Mouse (Mus musculus) embryonic facial prominence, embryonic 14.5 days (tissue): ENCODE results near the gene Spryd3. TPM values are rescaled to one million over a fixed set of nuclear protein-coding genes. Genes with fewer than 3 reads are reported as not detected.

Experiments used
- ATAC-seq: fragments of 200-750 bp; cut with Nextera tagmentation; 2 replicates; pipeline ENCODE4 v1.8.0; 2017; ENCODE audit warnings: low read depth, moderate number of reproducible peaks, moderate TSS enrichment
- DNase-seq: peaks from one replicate; pipeline ENCODE4 v3.0.0-alpha.2; 2015; ENCODE audit warnings: low spot score
- H3K27ac ChIP-seq: fragments of 300-500 bp; sonication (generic); replicated peaks from 2 replicates; pipeline ENCODE4 v1.5.1; 2014; ENCODE audit warnings: low read depth, mild to moderate bottlenecking, low read length, moderate library complexity
- H3K27me3 ChIP-seq: fragments of 300-500 bp; sonication (generic); replicated peaks from 2 replicates; pipeline ENCODE4 v1.6.1; 2014; ENCODE audit warnings: low read length; ENCODE audit not compliant: control insufficient read depth, insufficient read depth
- H3K36me3 ChIP-seq: fragments of 300-500 bp; sonication (generic); 2 replicates; pipeline ENCODE4 v1.6.1; 2014; ENCODE audit warnings: low read length, mixed read lengths; ENCODE audit not compliant: control insufficient read depth, insufficient read depth
- H3K4me1 ChIP-seq: fragments of 300-500 bp; sonication (generic); 2 replicates; pipeline ENCODE4 v1.6.1; 2014; ENCODE audit warnings: antibody characterized with exemption, low read length; ENCODE audit not compliant: control insufficient read depth, insufficient read depth
- H3K4me2 ChIP-seq: fragments of 300-500 bp; sonication (generic); 2 replicates; pipeline ENCODE4 v1.6.1; 2014; ENCODE audit warnings: low read depth, mild to moderate bottlenecking, low read length, moderate library complexity, mixed read lengths
- H3K4me3 ChIP-seq: fragments of 300-500 bp; sonication (generic); 2 replicates; pipeline ENCODE4 v1.5.1; 2014; ENCODE audit warnings: low read depth, mild to moderate bottlenecking, low read length
- H3K9ac ChIP-seq: fragments of 300-500 bp; sonication (generic); 2 replicates; pipeline ENCODE4 v1.6.1; 2014; ENCODE audit warnings: low read depth, mild to moderate bottlenecking, low read length, moderate library complexity, mixed read lengths
- H3K9me3 ChIP-seq: fragments of 300-500 bp; sonication (generic); 2 replicates; pipeline ENCODE4 v1.6.1; 2016; ENCODE audit warnings: low read length; ENCODE audit not compliant: control insufficient read depth
- WGBS: fragments of 180-500 bp; shearing (Covaris S2); extraction: QIAGEN DNeasy Blood & Tissue Kit; methylation state at CpG from one replicate; pipeline ENCODE4 v1.1.7; 2014; 5-methylcytosine and 5-hydroxymethylcytosine counted together
- polyA plus RNA-seq: library from polyadenylated mRNA; unstranded; fragments of >200 nt; fragmentation: Nextera tagmentation; extraction: Ambion mirVana; gene quantifications from 2 replicates; pipeline ENCODE4 v1.2.1, GENCODE M21; 2014

Gene Spryd3
- polyA plus RNA-seq, 1 experiment from 2014 or later = 19.2 TPM

DNA sequence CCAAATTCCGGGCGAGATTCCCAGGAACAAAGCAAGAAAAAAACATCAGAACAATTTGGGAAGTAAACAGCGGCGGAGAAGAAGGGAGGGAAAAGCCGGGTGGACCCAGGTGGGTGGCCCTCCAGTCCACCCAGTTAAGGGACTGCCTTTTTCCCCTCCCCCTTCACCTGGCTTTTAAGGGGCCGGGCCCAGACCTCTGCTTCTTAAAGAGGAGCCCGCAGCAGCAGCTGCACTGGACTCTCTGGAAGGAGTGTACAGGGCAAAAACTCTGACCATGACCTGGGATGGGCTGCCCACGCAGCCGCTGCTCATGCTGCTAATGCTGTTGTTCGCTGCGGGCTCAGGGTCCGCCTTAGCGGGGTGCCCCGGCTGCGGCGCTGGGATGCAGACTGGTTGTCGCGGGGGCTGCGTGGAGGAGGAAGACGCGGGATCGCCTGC, 8.3 kb upstream of the Spryd3 start, which contains the start of gene Igfbp6:
Gene Igfbp6 (plus strand): TSS at position 89 of the 438 bp plus-strand sequence.
- Histone ChIP-seq H3K4me1 (peaks cover 11% of the 10 kb centered on the region; the same call in 1 of the 2 replicates), H3K27me3 (peaks cover 32% of the 10 kb centered on the region), H3K9me3 (no peaks in the 10 kb centered on the region), H3K9ac (peak within 1 kb of the TSS; percentile 21; the same call in 1 of the 2 replicates), H3K36me3 (no peaks in the 10 kb centered on the region), H3K4me3 (peak within 1 kb of the TSS; percentile 28), H3K27ac (no peak within 1 kb of the TSS), H3K4me2 (peak within 1 kb of the TSS; percentile 48)
- ATAC-seq (no peak), DNase-seq (no peak)
- WGBS = 5% methylated on average over 19 of the region's 22 CpGs

DNA sequence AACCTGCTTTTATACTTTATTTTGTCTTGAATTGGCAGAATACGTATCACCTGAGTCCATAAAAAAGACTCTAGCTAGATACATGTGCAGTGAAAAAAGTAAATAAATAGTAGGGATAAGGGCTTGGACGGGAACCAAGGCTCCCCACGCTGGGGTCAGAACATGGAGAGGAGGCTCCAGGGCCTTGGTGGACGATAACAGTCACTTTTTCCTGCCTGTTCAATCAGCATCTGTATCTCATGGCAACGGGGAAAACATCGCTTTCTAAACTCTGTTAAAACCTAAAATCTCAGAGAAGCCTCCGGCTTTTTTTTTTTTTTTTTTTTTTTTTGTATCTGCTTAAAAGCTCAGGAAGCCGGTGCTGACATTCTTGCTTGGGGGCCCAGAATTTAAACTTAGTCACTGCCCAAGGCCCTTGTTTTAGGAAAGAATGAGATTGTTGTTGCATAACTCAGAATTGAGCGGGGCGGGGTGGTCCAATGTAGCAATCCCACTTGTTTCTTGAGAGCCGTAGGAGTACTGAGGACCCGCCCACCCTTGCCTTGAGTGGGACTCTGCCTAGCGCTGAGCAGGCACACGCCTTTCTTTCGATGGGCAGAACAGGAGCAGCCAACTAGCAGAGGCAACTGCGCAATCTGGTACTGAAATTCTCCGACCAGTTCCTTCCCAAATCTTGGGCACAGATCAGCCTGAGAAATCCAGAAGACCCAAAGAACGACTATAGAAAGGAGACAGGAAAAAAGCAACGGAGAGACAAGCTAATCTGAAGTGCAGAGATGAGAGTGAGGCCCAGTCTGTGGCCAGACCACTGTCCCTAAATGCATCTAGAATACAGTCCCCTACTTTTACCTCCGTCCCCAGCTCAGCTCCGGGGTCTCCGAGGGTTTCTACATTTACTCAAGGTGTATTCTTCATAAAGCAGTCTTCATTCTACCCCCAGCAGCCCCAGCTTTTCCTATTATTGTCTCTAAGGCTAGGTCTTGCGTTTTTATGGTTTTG, 7.2 kb upstream of the Spryd3 start:
- WGBS = 43% methylated on average over 23 of the region's 23 CpGs
- 0 out of 2 replicates have a peak, but pooled peaks have one; percentile 56 for ATAC-seq
- no peak overlapping the region for H3K4me2 ChIP-seq

DNA sequence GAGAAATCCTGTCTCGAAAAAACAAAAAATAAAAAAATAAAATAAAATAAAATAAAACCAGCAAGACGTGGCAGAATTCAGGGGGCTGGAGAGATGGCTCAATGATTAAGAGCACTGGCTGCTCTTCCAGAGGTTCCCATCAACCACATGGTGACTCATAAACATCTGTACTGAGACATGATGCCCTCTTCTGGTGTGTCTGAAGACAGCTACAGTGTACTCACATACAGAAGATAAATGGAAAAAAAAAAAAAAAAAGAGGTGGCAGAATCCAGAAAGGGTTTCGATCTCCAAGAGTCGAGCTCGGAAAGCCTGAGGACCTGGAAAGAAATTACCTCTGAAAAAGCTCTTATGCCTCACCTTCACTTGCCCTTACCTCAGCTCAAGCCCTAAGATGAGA, 5.1 kb upstream of the Spryd3 start:
- no peak overlapping the region for H3K27ac ChIP-seq
- H3K9me3 ChIP-seq = no peaks in the 10 kb centered on the region
- no peak overlapping the region for H3K9ac ChIP-seq
- 81% methylated on average over 5 of the region's 5 CpGs for WGBS
- H3K27me3 ChIP-seq = peaks cover 31% of the 10 kb centered on the region
- ATAC-seq (no peak), DNase-seq (no peak)
- H3K36me3 ChIP-seq = no peaks in the 10 kb centered on the region
- H3K4me2 ChIP-seq = no peak overlapping the region
- H3K4me1 ChIP-seq = peaks cover 14% of the 10 kb centered on the region
- no peak overlapping the region for H3K4me3 ChIP-seq

More for the DNA sequence above, 7.2 kb upstream of the Spryd3 start:
- DNase-seq = peak; percentile 68
- Histone ChIP-seq H3K27ac (no peak overlapping the region), H3K36me3 (no peaks in the 10 kb centered on the region), H3K9ac (no peak overlapping the region), H3K9me3 (no peaks in the 10 kb centered on the region), H3K27me3 (peaks cover 32% of the 10 kb centered on the region), H3K4me3 (no peak overlapping the region), H3K4me1 (peaks cover 11% of the 10 kb centered on the region; the same call in 1 of the 2 replicates)

DNA sequence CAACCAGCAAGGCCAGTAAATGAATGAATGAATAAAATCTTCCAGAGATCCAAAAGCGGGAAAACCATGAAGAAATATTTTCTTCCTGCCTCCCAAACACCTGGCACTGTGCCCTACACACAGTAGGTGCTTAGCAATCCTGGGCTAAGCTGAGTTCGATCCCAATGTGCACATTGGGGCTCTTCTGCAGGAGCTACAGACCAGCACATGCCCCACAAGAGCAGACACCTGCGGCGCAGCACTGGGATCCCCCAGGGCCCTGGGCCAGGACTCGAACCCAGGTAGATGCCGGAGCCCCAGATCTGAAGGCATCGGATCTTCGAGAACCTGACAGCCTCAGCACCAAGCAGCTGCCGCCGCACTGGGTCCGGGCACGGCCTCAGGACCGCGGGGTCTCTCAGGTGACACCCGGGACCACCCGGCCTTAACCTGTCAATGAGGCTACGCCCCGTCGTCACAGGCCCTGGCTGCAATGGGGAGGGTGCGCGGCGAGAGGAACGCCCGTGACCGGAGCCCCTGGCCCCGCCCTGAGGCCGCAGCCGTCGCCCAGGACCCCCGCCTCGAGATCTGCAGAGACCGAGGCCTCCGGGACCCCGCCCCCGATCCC, 409 bp downstream of the Spryd3 start:
- H3K9me3 ChIP-seq = no peaks in the 10 kb centered on the region

DNA sequence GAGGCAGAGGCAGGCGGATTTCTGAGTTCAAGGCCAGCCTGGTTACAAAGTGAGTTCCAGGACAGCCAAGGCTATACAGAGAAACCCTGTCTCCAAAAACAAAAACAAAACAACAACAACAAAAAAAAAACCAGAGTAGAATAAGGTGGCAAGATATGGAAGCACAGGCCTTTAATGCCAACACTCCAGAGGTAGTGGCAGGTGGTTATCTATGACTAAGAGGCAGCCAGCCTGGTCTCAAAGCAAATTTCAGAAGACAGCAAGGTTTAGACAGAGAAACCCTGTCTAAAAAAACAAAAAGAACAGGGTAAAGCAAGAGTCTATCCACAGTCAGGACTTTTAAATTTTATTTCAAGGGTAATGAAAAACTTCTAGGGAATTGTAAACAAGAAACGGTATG, 1.3 kb downstream of the Spryd3 start:
- no peaks in the 10 kb centered on the region for H3K9me3 ChIP-seq
- no peaks in the 10 kb centered on the region for H3K27me3 ChIP-seq
- peaks cover 7% of the 10 kb centered on the region; the same call in 1 of the 2 replicates for H3K4me1 ChIP-seq
- ATAC-seq (no peak), DNase-seq (no peak)
- 0 out of 2 replicates have a peak overlapping the region, but pooled peaks have one; percentile 71 for H3K27ac ChIP-seq
- 0 out of 2 replicates have a peak overlapping the region, but pooled peaks have one; percentile 84 for H3K4me3 ChIP-seq
- H3K9ac ChIP-seq = peak overlapping the region; percentile 87; the same call in 1 of the 2 replicates
- WGBS = 75% methylated on average over 2 of the region's 2 CpGs
- peaks cover 37% of the 10 kb centered on the region for H3K36me3 ChIP-seq
- peak overlapping the region; percentile 79 for H3K4me2 ChIP-seq

More for the DNA sequence above, 409 bp downstream of the Spryd3 start:
- WGBS = 7% methylated on average over 16 of the region's 35 CpGs
- H3K9ac ChIP-seq = peak overlapping the region; percentile 87
- H3K36me3 ChIP-seq = peaks cover 28% of the 10 kb centered on the region; the same call in 1 of the 2 replicates
- peak overlapping the region; percentile 84 for H3K4me3 ChIP-seq
- H3K4me1 ChIP-seq = peaks cover 7% of the 10 kb centered on the region; the same call in 1 of the 2 replicates
- peak overlapping the region; percentile 71 for H3K27ac ChIP-seq
- DNase-seq = no peak
- peak overlapping the region; percentile 79 for H3K4me2 ChIP-seq
- ATAC-seq = peak; percentile 66
- H3K27me3 ChIP-seq = no peaks in the 10 kb centered on the region

DNA sequence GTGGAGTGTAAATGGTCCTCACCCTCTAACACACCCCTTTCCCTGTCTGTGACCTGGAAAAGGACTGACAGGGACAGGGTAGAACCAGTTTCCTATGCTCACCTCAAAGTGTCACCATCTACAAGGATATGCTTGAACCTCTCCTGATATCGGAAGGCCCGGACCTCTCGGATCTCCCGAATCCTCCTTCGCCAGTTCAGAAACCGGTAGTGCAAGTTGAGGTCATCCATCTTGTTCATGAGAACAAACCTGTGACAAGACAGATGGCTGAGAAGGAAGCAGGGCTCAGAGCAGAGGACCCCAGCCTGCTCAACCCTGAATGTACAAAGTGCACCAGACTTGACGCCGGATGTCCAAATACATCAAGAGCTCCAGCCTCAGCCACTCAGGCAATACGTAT, 2.7 kb downstream of the Spryd3 start:
- Histone ChIP-seq H3K4me3 (no peak overlapping the region), H3K9me3 (no peaks in the 10 kb centered on the region), H3K4me1 (peaks cover 7% of the 10 kb centered on the region; the same call in 1 of the 2 replicates), H3K27ac (no peak overlapping the region), H3K9ac (0 out of 2 replicates have a peak overlapping the region, but pooled peaks have one; percentile 9), H3K27me3 (no peaks in the 10 kb centered on the region), H3K36me3 (peaks cover 51% of the 10 kb centered on the region), H3K4me2 (no peak overlapping the region)
- no peak for ATAC-seq
- 81% methylated on average over 9 of the region's 9 CpGs for WGBS
- no peak for DNase-seq

DNA sequence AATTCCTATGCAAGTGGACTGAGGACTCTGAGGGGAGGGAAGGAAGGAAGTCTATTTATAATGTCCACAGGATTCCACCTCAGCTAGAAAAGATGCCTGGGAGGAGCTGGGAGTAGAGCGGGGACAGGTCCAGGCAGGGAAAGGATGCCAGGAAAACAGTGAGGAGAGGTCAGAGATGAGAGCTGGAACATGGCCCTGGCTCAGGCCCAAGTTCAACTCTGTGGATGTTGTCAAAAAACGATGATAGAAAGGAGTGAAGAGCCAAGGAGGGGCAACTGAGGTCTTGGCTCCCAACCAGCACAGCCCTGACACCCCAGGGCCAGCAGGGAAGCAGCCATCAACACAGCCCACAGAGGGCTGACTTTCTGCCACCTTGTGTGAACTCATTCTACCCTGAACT, 9.7 kb downstream of the Spryd3 start:
- no peak for DNase-seq
- no peak overlapping the region for H3K9ac ChIP-seq
- ATAC-seq = no peak
- WGBS = 61% methylated on average over 2 of the region's 2 CpGs
- no peak overlapping the region for H3K4me2 ChIP-seq
- no peaks in the 10 kb centered on the region for H3K9me3 ChIP-seq
- no peaks in the 10 kb centered on the region for H3K27me3 ChIP-seq
- no peak overlapping the region for H3K27ac ChIP-seq
- H3K36me3 ChIP-seq = peaks cover 84% of the 10 kb centered on the region
- H3K4me3 ChIP-seq = no peak overlapping the region
- H3K4me1 ChIP-seq = 0 out of 2 replicates have a peak, but pooled peaks cover 3% of the 10 kb centered on the region

DNA sequence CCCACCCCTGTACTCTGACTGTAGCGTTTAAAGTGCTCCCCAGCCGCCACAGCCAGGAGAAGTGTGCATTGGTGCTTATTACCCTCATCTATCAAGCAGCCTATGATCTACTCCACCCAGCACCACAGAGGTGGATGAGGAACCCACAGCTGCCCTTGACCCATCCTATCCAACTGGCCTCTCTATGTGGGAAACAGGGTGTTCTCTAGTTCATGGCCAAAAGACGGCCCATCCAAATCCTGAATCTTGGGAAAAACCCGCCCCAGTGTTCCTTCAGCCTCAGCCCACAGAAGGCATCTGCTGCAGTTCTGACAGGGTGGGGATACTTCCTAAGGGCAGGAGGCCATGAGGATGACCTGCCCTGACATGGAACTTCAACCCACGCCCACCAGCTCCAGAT, 15.5 kb downstream of the Spryd3 start:
- no peaks in the 10 kb centered on the region for H3K9me3 ChIP-seq
- 84% methylated on average over 5 of the region's 5 CpGs for WGBS
- H3K27me3 ChIP-seq = no peaks in the 10 kb centered on the region
- H3K36me3 ChIP-seq = peaks cover 80% of the 10 kb centered on the region
- no peak overlapping the region for H3K27ac ChIP-seq
- H3K4me3 ChIP-seq = no peak overlapping the region
- ATAC-seq (no peak), DNase-seq (no peak)
- no peak overlapping the region for H3K9ac ChIP-seq
- no peak overlapping the region for H3K4me2 ChIP-seq
- 0 out of 2 replicates have a peak, but pooled peaks cover 6% of the 10 kb centered on the region for H3K4me1 ChIP-seq
